Mouse (Mus musculus) hindbrain, embryonic 12.5 days (tissue): Measurements from ENCODE around the gene Fmod. TPM values are rescaled to one million over a fixed set of nuclear protein-coding genes. Genes with fewer than 3 reads are reported as not detected.

Source experiments
- ATAC-seq: fragments of 200-750 bp; cut with Nextera tagmentation; 2 replicates; pipeline ENCODE4 v1.8.0; 2017; ENCODE audit warnings: moderate TSS enrichment; ENCODE audit not compliant: low FRiP score
- H3K27ac ChIP-seq: fragments of 300-500 bp; sonication (generic); 2 replicates; pipeline ENCODE4 v1.5.1; 2016; ENCODE audit warnings: mild to moderate bottlenecking
- H3K27me3 ChIP-seq: fragments of 300-500 bp; sonication (generic); 2 replicates; pipeline ENCODE4 v1.6.1; 2016; ENCODE audit warnings: mild to moderate bottlenecking
- H3K36me3 ChIP-seq: fragments of 300-500 bp; sonication (generic); 2 replicates; pipeline ENCODE4 v1.6.1; 2016; ENCODE audit warnings: mild to moderate bottlenecking
- H3K4me1 ChIP-seq: fragments of 300-500 bp; sonication (generic); 2 replicates; pipeline ENCODE4 v1.6.1; 2016
- H3K4me2 ChIP-seq: fragments of 300-500 bp; sonication (generic); replicated peaks from 2 replicates; pipeline ENCODE4 v1.6.1; 2016; ENCODE audit warnings: mild to moderate bottlenecking
- H3K4me3 ChIP-seq: fragments of 300-500 bp; sonication (generic); 2 replicates; pipeline ENCODE4 v1.5.1; 2016; ENCODE audit warnings: mild to moderate bottlenecking
- H3K9ac ChIP-seq: fragments of 300-500 bp; sonication (generic); 2 replicates; pipeline ENCODE4 v1.6.1; 2016; ENCODE audit warnings: mild to moderate bottlenecking, moderate library complexity
- H3K9me3 ChIP-seq: fragments of 300-500 bp; sonication (generic); replicated peaks from 2 replicates; pipeline ENCODE4 v1.6.1; 2016; ENCODE audit warnings: mild to moderate bottlenecking
- WGBS: fragments of 180-500 bp; shearing (Covaris S2); methylation state at CpG from one replicate; pipeline ENCODE4 v1.1.7; 2016; 5-methylcytosine and 5-hydroxymethylcytosine counted together
- polyA plus RNA-seq: library from polyadenylated mRNA; unstranded; fragments of >200 nt; fragmentation: Nextera tagmentation; extraction: Ambion mirVana; gene quantifications from 2 replicates; pipeline ENCODE4 v1.2.1, GENCODE M21; 2016

Gene Fmod
- polyA plus RNA-seq, 1 experiment from 2014 or later = 12.7 TPM

GRCm38 (mm10) chr1:134079477-134080163 lies 42.6 kb downstream of the Fmod start:
- Histone ChIP-seq H3K27me3 (no peaks in the 10 kb centered on the region), H3K4me1 (peaks cover 56% of the 10 kb centered on the region), H3K9me3 (no peaks in the 10 kb centered on the region), H3K4me3 (peak overlapping the region; percentile 71), H3K4me2 (peak overlapping the region; percentile 67), H3K9ac (peak overlapping the region; percentile 74), H3K36me3 (peaks cover 11% of the 10 kb centered on the region), H3K27ac (peak overlapping the region; percentile 79)
- WGBS = 5% methylated on average over 9 of the region's 9 CpGs
- peak; percentile 27; the same call in 1 of the 2 replicates for ATAC-seq

DNA sequence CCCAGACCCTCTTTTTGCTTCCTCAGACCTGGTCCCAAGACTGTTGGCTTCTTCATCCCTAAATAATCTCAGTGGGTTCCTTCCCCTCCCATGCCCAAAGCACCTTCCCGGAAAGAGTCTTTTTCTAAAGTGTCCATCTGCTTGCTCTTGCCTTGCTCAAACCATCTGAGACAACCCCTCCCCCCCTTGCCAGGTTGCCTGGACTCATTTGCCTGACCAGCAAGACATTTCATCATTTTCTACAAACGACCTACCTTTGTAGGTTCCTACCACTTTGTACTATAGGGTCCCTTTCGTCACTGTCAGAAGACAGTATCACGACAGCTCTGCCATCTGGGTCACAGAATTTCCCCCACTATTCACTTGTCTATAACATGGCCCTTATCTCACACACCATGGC lies 43.4 kb downstream of the Fmod start:
- peak overlapping the region; percentile 79 for H3K27ac ChIP-seq
- peaks cover 50% of the 10 kb centered on the region for H3K4me1 ChIP-seq
- H3K9ac ChIP-seq = no peak overlapping the region
- WGBS = 74% methylated on average over 4 of the region's 4 CpGs
- H3K9me3 ChIP-seq = no peaks in the 10 kb centered on the region
- peaks cover 7% of the 10 kb centered on the region; the same call in 1 of the 2 replicates for H3K36me3 ChIP-seq
- no peak overlapping the region for H3K4me3 ChIP-seq
- no peak overlapping the region for H3K4me2 ChIP-seq
- ATAC-seq = no peak
- H3K27me3 ChIP-seq = no peaks in the 10 kb centered on the region

GRCm38 (mm10) chr1:134080881-134081450 lies 43.9 kb downstream of the Fmod start:
- 0 out of 2 replicates have a peak, but pooled peaks cover 1% of the 10 kb centered on the region for H3K36me3 ChIP-seq
- no peaks in the 10 kb centered on the region; the same call in 1 of the 2 replicates for H3K27me3 ChIP-seq
- no peaks in the 10 kb centered on the region for H3K9me3 ChIP-seq
- no peak for ATAC-seq
- no peak overlapping the region for H3K9ac ChIP-seq
- H3K4me3 ChIP-seq = no peak overlapping the region
- no peak overlapping the region for H3K4me2 ChIP-seq
- peaks cover 47% of the 10 kb centered on the region for H3K4me1 ChIP-seq
- no peak overlapping the region for H3K27ac ChIP-seq
- WGBS = 84% methylated on average over 5 of the region's 5 CpGs

GRCm38 (mm10) chr1:134082987-134083516 lies 46.0 kb downstream of the Fmod start:
- no peaks in the 10 kb centered on the region for H3K36me3 ChIP-seq
- WGBS = 54% methylated on average over 11 of the region's 11 CpGs
- peaks cover 42% of the 10 kb centered on the region for H3K4me1 ChIP-seq
- no peak for ATAC-seq
- no peak overlapping the region for H3K27ac ChIP-seq
- no peak overlapping the region for H3K4me3 ChIP-seq
- no peak overlapping the region for H3K4me2 ChIP-seq
- no peaks in the 10 kb centered on the region for H3K9me3 ChIP-seq
- H3K27me3 ChIP-seq = no peaks in the 10 kb centered on the region; the same call in 1 of the 2 replicates
- peak overlapping the region; percentile 5; the same call in 1 of the 2 replicates for H3K9ac ChIP-seq

DNA sequence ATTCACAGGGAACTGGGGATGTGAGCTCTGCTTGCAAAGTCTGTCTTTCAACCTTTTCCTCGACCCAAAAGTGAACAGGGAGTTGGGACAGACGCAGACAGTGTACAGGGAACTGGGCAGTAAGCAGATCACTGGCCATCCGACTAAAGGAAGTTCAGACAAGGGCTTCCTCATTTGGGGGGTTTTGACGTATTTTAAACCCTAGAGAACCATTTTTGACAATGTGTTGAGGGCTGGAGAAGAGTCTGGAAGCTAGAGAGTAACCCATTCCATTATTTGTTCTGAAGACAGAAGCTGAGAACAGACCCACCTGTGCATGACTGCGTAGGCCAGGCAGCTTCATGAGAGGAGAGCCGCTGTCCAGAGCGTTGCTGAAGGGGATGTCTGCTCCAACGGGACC lies 46.6 kb downstream of the Fmod start:
- whole genome bisulfite sequencing = 82% methylated on average over 8 of the region's 8 CpGs
- no peaks in the 10 kb centered on the region for H3K36me3 ChIP-seq
- H3K9me3 ChIP-seq = no peaks in the 10 kb centered on the region
- peaks cover 37% of the 10 kb centered on the region for H3K4me1 ChIP-seq
- no peak overlapping the region for H3K4me2 ChIP-seq
- no peak overlapping the region for H3K9ac ChIP-seq
- no peak overlapping the region for H3K27ac ChIP-seq
- no peaks in the 10 kb centered on the region; the same call in 1 of the 2 replicates for H3K27me3 ChIP-seq
- no peak for ATAC-seq
- no peak overlapping the region for H3K4me3 ChIP-seq

DNA sequence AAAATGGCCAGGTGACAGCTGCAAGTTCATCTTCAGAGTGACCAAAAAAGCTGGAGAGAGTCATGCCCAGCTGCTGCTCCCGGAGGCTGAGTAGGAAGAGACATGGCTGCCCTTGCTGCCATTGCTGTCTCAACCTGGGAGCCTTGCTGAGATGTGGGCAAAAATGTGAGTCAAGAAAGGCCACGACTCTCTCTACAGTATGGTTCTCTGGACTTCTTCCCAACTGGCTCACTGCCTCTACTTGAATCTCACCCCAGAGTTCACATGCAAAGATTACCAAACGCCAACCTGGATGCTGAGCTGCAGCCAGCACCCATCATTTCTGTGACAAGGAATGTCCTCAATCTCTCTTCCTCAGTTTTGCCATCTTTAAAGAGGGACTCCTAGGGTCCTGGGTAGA lies 47.1 kb downstream of the Fmod start:
- Histone ChIP-seq H3K4me1 (peaks cover 37% of the 10 kb centered on the region), H3K9ac (no peak overlapping the region), H3K9me3 (no peaks in the 10 kb centered on the region), H3K27me3 (no peaks in the 10 kb centered on the region; the same call in 1 of the 2 replicates), H3K27ac (no peak overlapping the region), H3K4me3 (no peak overlapping the region), H3K4me2 (no peak overlapping the region), H3K36me3 (no peaks in the 10 kb centered on the region)
- ATAC-seq = no peak
- WGBS = 91% methylated on average over 3 of the region's 3 CpGs

DNA sequence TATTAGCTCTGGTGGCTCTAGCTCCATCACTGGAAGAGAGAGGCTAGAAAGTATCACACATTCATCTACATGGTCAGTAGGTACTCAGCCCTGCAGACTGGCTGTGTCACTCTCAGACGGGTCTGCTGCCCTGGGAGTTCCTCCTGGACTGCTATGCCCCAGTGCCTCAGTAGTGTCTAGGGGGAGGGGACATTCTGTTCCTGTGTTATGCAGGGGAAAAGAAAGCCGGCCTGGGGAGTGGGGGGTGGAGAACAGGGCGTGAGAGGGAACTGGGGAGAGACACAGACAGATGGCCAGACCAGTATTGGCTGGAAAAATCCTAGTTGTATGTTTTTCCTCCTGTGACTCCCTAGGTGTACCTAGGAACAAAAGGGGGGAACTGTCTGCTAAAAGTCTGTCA lies 49.0 kb downstream of the Fmod start:
- no peaks in the 10 kb centered on the region for H3K9me3 ChIP-seq
- H3K4me3 ChIP-seq = no peak overlapping the region
- peak; percentile 57 for ATAC-seq
- H3K9ac ChIP-seq = no peak overlapping the region
- H3K4me2 ChIP-seq = 0 out of 2 replicates have a peak overlapping the region, but pooled peaks have one; percentile 21
- H3K27ac ChIP-seq = peak overlapping the region; percentile 68
- no peaks in the 10 kb centered on the region for H3K36me3 ChIP-seq
- no peaks in the 10 kb centered on the region; the same call in 1 of the 2 replicates for H3K27me3 ChIP-seq
- WGBS = 9% methylated on average over 3 of the region's 3 CpGs
- peaks cover 25% of the 10 kb centered on the region for H3K4me1 ChIP-seq

- peak overlapping the region; percentile 68 for H3K27ac ChIP-seq
- no peak overlapping the region for H3K9ac ChIP-seq
- H3K4me2 ChIP-seq = 0 out of 2 replicates have a peak overlapping the region, but pooled peaks have one; percentile 21
- H3K9me3 ChIP-seq = no peaks in the 10 kb centered on the region
- H3K4me3 ChIP-seq = no peak overlapping the region
- H3K4me1 ChIP-seq = peaks cover 25% of the 10 kb centered on the region
- ATAC-seq = no peak
- H3K27me3 ChIP-seq = no peaks in the 10 kb centered on the region; the same call in 1 of the 2 replicates
- WGBS = 52% methylated on average over 16 of the region's 16 CpGs
- no peaks in the 10 kb centered on the region for H3K36me3 ChIP-seq
These were observed 49.9 kb downstream of the Fmod start for GRCm38 (mm10) chr1:134086811-134087398.

GRCm38 (mm10) chr1:134089074-134089473 lies 52.0 kb downstream of the Fmod start:
- H3K27ac ChIP-seq = no peak overlapping the region
- WGBS = 91% methylated on average over 7 of the region's 7 CpGs
- H3K9me3 ChIP-seq = no peaks in the 10 kb centered on the region
- H3K4me2 ChIP-seq = no peak overlapping the region
- no peak overlapping the region for H3K9ac ChIP-seq
- no peaks in the 10 kb centered on the region for H3K36me3 ChIP-seq
- peaks cover 38% of the 10 kb centered on the region for H3K4me1 ChIP-seq
- no peak for ATAC-seq
- H3K4me3 ChIP-seq = no peak overlapping the region
- no peaks in the 10 kb centered on the region; the same call in 1 of the 2 replicates for H3K27me3 ChIP-seq

DNA sequence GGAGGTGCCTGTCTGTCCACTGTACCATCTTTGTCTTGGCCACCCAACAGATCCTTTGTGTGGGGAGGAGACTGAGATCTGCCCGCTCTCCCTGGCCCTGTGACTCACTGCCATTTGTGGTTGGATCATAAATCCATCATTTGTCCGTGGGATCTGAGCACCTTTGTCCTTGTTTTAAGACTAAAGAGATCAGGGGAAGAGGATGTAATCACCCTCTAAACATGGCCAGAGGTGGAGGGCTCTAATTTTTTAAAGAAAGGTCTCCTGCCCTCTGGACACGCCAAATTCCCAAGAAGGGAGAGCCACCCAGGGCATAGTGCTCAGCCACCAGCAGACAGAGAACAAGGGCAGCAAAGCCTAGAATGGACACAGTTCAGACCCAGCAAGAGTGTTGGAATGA lies 54.8 kb downstream of the Fmod start:
- no peaks in the 10 kb centered on the region for H3K36me3 ChIP-seq
- H3K27ac ChIP-seq = no peak overlapping the region
- 88% methylated on average over 3 of the region's 3 CpGs for WGBS
- H3K9ac ChIP-seq = no peak overlapping the region
- no peaks in the 10 kb centered on the region for H3K9me3 ChIP-seq
- H3K4me2 ChIP-seq = no peak overlapping the region
- H3K4me1 ChIP-seq = peaks cover 53% of the 10 kb centered on the region
- H3K27me3 ChIP-seq = no peaks in the 10 kb centered on the region
- ATAC-seq = no peak
- H3K4me3 ChIP-seq = no peak overlapping the region

GRCm38 (mm10) chr1:134092368-134092767 lies 55.3 kb downstream of the Fmod start:
- peaks cover 53% of the 10 kb centered on the region for H3K4me1 ChIP-seq
- WGBS = 32% methylated on average over 6 of the region's 6 CpGs

More at GRCm38 (mm10) chr1:134092368-134092767, 55.3 kb downstream of the Fmod start:
- H3K4me3 ChIP-seq = peak overlapping the region; percentile 41
- no peaks in the 10 kb centered on the region for H3K36me3 ChIP-seq
- ATAC-seq = no peak
- peak overlapping the region; percentile 68; the same call in 1 of the 2 replicates for H3K9ac ChIP-seq
- H3K27me3 ChIP-seq = no peaks in the 10 kb centered on the region
- peak overlapping the region; percentile 77 for H3K4me2 ChIP-seq
- no peaks in the 10 kb centered on the region for H3K9me3 ChIP-seq
- H3K27ac ChIP-seq = peak overlapping the region; percentile 84
